Mouse (Mus musculus) spleen, postnatal 14 days (tissue): Measurements from ENCODE around the gene Zfp143.
"Not testable (repeated sequence)": the region's sequence is repeated elsewhere in the genome, so short reads cannot be mapped to it uniquely, and the experiment has no call there.

Experiments
- DNase-seq, 2 experiments: peaks; one replicate each; pipeline ENCODE4 v3.0.0; 2021 to 2022; ENCODE audit warnings: low spot score in 2 of 2

The Zfp143 gene

GRCm38 (mm10) chr7:110061199-110061751 lies at the start of gene Zfp143:
Gene Zfp143, plus strand, starts transcription at chr7:110061217.
- DNase-seq = peak; percentile 100

DNA sequence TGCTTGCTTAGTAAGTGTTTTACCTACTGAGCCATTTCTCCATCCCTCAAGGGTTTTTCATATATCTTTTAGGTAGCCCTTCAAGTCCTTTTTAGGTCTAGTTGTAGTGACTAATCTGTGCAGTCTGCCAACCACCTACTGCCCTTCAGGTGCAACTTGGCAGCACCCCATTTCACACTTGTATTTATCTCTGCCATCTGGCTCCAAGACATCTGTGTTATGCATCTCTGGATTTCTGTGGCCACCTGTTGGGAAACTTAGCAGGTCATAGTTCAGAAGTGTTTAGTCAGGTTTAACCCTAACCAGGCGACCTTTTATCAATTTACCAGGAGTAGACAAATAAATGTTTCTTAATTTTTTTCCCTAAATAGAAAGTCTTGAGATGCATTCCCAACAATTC lies 49.6 kb upstream of the Zfp143 start:
- no peak for DNase-seq

DNA sequence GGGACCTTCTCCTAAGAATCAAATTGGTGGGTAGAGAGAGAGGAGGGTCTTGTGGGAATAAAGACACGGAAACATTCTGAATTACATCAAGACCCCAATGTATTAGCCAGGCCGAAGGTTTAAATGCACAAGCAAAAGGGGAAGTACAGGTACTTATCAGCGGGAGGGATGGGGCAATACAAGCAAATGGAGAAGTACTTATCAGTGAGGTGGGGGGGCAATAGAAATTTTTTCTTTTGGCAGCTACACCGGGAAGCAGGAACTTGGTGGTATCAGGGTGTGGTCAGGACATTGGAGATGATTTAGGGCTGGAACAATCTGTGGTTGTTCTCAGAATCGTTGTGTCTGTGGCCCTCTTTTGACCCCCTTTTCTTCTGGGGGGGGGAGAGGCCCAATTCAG lies 46.7 kb upstream of the Zfp143 start:
- DNase-seq = no peak

- peak; percentile 74 to 90 for DNase-seq
These were observed 42.8 kb upstream of the Zfp143 start, which contains the start of gene Ipo7 for GRCm38 (mm10) chr7:110018117-110018630. Gene Ipo7, plus strand, starts transcription at chr7:110018274.

GRCm38 (mm10) chr7:110018631-110019482 lies 42.2 kb upstream of the Zfp143 start:
- DNase-seq = peak; percentile 17 to 34

DNA sequence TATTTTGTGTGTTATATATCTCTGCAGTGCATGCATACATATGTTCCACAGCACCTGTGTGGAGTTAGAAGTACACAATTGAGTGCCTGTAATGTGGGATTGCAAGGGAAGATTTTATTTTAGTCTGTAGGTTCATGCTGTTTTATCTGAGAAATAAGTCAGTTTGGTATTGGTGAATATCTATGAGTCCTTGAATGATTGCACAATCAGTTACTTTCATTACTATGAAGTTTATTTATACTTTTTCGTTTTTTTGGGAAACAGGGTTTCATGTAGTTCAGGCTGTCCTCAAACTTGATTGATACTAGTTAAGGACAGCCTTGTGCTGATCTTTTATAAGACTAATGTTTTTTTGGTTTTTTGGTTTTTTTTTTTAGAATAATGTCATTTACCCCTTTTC lies 37.5 kb upstream of the Zfp143 start:
- no peak for DNase-seq

DNA sequence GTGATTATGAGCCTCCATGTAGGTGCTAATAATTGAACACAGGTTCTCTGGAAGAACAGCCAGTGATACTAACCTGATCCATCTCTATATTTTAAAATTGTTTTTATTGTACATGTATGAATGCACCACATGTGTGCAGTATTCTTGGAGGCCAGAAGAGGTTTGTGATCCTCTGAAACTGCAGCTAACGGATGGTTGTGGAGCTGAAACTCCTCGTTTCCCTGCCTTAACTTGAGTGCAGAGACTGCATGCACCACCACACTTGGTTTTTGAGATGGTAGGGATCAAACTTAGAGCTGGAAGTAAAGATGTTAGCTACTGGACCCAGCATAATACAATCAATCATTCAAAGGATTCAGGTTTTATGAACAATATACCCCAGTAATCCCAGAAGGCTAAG lies 34.4 kb upstream of the Zfp143 start:
- DNase-seq = no peak

- no peak for DNase-seq
These were observed 32.2 kb upstream of the Zfp143 start for GRCm38 (mm10) chr7:110028826-110029225.

DNA sequence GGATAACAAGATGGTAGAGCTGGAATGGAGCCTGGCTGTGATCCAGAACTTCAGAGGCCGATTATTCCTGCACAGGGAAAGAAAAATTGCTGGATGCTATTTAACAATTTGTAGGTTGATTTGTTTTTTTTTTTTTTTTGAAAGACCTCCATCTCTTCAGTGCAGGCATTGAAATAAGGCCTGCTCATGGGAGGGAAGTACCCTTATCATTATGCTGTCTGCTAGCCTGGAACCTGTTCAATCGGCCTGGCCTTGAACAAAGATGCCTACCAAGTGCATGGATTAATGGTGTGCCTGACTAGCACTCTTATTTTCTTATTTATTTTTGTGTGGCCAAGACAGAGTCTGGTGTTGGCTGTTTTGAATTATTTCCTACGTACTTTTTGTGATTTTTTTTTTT lies 30.7 kb upstream of the Zfp143 start:
- DNase-seq = no peak

- not testable (repeated sequence) for DNase-seq
These were observed 3.3 kb upstream of the Zfp143 start for GRCm38 (mm10) chr7:110057723-110058122.

DNA sequence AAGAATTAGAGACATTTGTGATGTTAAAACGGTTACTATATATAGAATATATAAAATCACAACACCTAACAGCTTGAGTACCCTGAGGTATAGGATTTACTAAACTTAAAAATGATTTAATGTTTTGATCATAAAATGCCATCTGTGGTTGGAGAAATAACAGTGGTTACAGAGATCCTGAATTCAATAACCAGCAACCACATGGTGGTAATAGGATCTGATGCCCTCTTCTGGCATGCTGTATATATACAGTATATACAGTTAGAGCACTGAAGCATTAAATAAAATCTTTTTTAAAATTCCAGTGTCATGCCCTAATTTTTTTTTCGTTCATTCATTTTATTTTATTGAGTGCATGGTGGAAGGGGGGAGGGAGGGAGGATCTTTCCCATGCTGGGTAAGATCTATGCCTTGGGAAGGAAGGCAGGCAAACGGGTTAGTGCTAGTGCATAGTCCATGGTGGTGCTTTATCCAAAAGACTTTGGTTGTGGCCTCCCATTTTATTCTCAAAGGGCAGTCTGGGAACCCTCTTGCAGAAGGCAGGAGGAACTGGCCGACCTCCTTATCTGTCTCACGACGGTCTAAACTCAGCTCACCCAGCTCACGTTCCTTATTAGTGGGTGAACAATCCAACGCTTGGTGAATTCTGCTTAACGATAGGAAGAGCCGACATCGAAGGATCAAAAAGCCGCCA lies 1.8 kb upstream of the Zfp143 start:
- DNase-seq = no peak

GRCm38 (mm10) chr7:110060106-110060668 lies 830 bp upstream of the Zfp143 start:
- DNase-seq = no peak

GRCm38 (mm10) chr7:110060669-110061198 lies 283 bp upstream of the Zfp143 start:
- peak in 1 of 2 experiments; percentile 55 for DNase-seq

GRCm38 (mm10) chr7:110061752-110062273 lies 796 bp downstream of the Zfp143 start:
- DNase-seq = peak; percentile 72 to 77

GRCm38 (mm10) chr7:110063731-110064130 lies 2.7 kb downstream of the Zfp143 start:
- DNase-seq = no peak

GRCm38 (mm10) chr7:110069070-110069469 lies 8.1 kb downstream of the Zfp143 start:
- DNase-seq = no peak

DNA sequence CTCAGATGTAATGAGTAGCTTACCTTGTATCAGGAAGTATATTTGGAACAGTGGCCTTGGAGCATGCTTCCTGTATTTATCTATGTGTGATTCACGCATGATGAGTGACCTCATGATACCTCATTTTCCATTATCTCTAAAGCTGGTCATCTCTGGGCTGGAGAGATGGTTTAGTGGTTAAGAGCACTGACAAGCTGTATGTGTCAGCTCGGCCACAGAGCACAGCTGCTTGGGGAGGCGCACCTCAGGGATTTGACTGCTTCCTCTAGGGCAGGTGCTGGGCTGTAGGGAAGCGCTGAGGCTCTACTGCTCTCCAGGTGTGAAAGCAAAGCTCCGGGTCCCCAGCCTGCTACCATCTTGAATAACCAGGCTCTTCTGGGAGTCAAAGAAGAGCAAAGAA lies 17.2 kb downstream of the Zfp143 start:
- no peak for DNase-seq

DNA sequence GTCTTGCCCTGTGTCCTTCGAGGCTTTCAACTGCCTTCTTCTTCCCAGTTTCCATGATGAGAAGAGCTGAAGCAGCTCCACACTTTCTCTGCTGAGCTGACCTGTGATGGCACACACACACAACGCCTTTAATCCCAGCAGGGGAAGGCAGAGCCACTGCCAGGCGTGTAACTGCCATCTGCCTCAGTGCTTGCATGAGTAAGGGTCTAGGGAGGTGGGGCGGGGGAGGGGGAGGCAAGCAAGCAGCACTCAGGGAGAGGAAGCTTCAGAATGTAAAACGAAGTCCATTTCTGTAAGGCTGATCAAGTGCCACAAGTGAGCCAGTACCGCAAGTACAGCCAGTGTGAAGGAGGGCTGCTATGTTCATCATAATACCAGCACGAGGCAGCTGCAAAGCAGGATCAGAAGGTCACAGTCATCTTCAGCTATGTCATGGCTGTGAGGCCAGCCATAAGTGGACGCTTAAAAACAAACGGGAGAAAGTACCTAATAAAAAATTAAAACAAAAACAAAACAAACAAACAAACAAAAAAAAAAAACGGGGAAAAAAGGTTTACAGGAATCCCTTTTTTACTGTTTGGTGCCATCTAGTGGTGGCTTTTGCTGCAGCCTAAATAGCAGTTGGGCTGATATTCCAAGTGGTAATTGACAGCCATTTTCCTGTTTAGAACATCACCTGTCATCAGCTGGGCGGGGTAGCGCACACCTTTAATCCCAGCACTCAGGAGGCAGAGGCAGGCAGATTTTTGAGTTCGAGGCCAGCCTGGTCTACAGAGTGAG lies 22.6 kb downstream of the Zfp143 start:
- DNase-seq = peak; percentile 11 to 39

DNA sequence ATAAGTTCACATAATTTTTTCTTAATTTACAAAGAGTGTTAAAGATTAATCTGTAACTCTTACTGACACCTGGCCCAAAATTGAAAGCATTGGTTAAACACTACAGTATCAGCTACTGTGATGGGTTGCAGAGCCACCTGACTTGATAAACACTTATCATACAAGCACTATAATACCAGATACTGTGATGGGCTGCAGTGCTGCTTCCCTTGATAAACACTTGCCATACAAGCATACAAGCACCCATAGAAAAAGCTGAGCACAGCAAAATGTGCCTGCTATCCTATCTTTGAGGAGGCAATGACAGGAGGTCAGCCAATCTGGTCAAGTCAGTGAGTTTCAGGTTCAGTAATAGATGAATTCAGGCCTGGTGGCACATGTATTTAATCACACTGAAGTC lies 24.2 kb downstream of the Zfp143 start:
- no peak for DNase-seq

GRCm38 (mm10) chr7:110087914-110088313 lies 26.9 kb downstream of the Zfp143 start:
- DNase-seq = no peak

- DNase-seq = no peak
These were observed 30.7 kb downstream of the Zfp143 start for GRCm38 (mm10) chr7:110091670-110092069.
